13 mouse cellular contexts compared by ENCODE assay signal in the genomic region with DNA sequence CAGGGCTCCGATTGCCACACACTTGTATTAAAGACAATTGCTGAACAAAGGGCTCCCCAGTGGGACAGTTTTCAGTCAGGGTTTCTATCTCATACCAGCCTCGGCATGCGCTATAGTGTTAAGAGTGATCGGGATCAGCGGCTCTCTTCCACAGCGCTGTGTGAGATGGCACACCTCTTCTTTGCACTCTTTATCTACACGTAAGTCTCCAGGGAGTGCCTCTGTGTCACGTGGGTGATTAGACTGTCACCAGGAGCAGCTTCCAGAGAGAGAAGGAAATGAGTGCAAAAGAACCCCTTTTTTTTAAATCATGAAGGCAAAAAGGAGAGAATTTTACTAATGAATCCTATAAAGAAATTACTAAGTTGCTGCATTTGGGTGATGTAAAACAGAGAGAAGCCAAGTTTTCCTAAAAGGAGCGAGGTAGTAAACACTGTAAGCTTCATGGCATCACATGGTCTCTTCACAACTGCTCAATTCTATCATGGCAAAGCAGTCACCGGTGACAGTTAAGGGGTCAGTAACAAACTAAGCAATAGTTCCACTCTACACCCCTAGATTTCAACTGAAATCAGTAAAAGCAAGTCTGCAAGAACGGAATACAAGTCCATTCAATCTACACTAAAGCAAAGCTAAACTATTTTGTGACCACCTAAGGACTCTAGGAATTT. TPM values are rescaled to one million over a fixed set of nuclear protein-coding genes. Genes with fewer than 3 reads are reported as not detected.
DNase-seq lines count a peak whose midpoint lies in the region; ATAC-seq and TF ChIP-seq lines count a peak whose summit lies in the region.
"Had no signal": no experiment of that assay in that cellular context is flagged by ENCODE, and none has a peak within 500 bp of the region (broad histone marks: within the 10 kb centered on the region; RNA-seq: fewer than 3 reads in every experiment).

No protein-coding gene starts in this region.

- no peak for TF ChIP-seq CTCF in heart, adult 2 months (IDR thresholded peaks at IDR 0.05)

- H3K27me3 ChIP-seq in heart, adult 2 months (ENCODE audit: control insufficient read depth, insufficient read depth, low read length): no peaks in the 10 kb centered on the region
- no peaks in the 10 kb centered on the region for H3K27me3 ChIP-seq in midbrain, embryonic 10.5 days (ENCODE audit: low read depth, poor library complexity, severe bottlenecking)
- H3K27me3 ChIP-seq in midbrain, embryonic 16.5 days (ENCODE audit: control insufficient read depth, insufficient read depth, low read depth, low read length): no peaks in the 10 kb centered on the region
- H3K27me3 ChIP-seq in myocyte (ENCODE audit: control insufficient read depth, insufficient read depth, insufficient read length): no peaks in the 10 kb centered on the region
- H3K27me3 ChIP-seq: embryonic facial prominence, embryonic 13.5 days had no signal

- H3K27ac ChIP-seq in heart, adult 2 months: 0 out of 2 replicates have a peak overlapping the region, but pooled peaks have one; percentile 2
- 0 out of 2 replicates have a peak overlapping the region, but pooled peaks have one; percentile 38 for H3K27ac ChIP-seq in midbrain, embryonic 10.5 days (replicated peaks)
- H3K27ac ChIP-seq in midbrain, embryonic 16.5 days (ENCODE audit: low read length): no peak overlapping the region
- H3K27ac ChIP-seq: embryonic facial prominence, embryonic 13.5 days; hindbrain, postnatal 0 days; kidney, postnatal 0 days had no signal

- peaks cover 25% of the 10 kb centered on the region for H3K36me3 ChIP-seq in heart, adult 2 months (ENCODE audit: control insufficient read depth, insufficient read depth, low read length)
- H3K36me3 ChIP-seq in midbrain, embryonic 10.5 days: no peaks in the 10 kb centered on the region
- no peaks in the 10 kb centered on the region for H3K36me3 ChIP-seq in midbrain, embryonic 16.5 days (ENCODE audit: control insufficient read depth, insufficient read depth, low read length)
- H3K36me3 ChIP-seq in myocyte (ENCODE audit: control insufficient read depth, insufficient read depth): peaks cover 3% of the 10 kb centered on the region
- H3K36me3 ChIP-seq: embryonic facial prominence, embryonic 13.5 days had no signal

- peaks cover 8% of the 10 kb centered on the region for H3K4me1 ChIP-seq in heart, adult 2 months (ENCODE audit: control insufficient read depth, insufficient read depth, low read length)
- H3K4me1 ChIP-seq in midbrain, embryonic 10.5 days: peaks cover 9% of the 10 kb centered on the region; the same call in 1 of the 2 replicates
- no peaks in the 10 kb centered on the region for H3K4me1 ChIP-seq in midbrain, embryonic 16.5 days (ENCODE audit: control insufficient read depth, insufficient read depth, low read length)
- H3K4me1 ChIP-seq: embryonic facial prominence, embryonic 13.5 days had no signal

- no peak overlapping the region for H3K4me2 ChIP-seq in midbrain, embryonic 16.5 days (ENCODE audit: low read length)
- peak overlapping the region; percentile 37 for H3K4me2 ChIP-seq in myocyte (ENCODE audit: low read depth)
- H3K4me2 ChIP-seq: embryonic facial prominence, embryonic 13.5 days had no signal

- no peak overlapping the region for H3ac ChIP-seq in myocyte (ENCODE audit: control insufficient read depth, insufficient read length)

- H3K4me3 ChIP-seq in heart, adult 2 months: no peak overlapping the region
- H3K4me3 ChIP-seq in midbrain, embryonic 10.5 days: no peak overlapping the region
- no peak overlapping the region for H3K4me3 ChIP-seq in midbrain, embryonic 16.5 days (ENCODE audit: low read depth, low read length)
- no peak overlapping the region for H3K4me3 ChIP-seq in myocyte
- H3K4me3 ChIP-seq: embryonic facial prominence, embryonic 13.5 days had no signal

- 56% methylated on average over 11 of the region's 11 CpGs for WGBS in heart, adult 2 months
- WGBS in midbrain, embryonic 10.5 days: 81% methylated on average over 11 of the region's 11 CpGs
- WGBS in midbrain, embryonic 16.5 days: 62% methylated on average over 11 of the region's 11 CpGs

- intact Hi-C loops in heart, adult 2 months (cut with DNase I): no loop called here
- intact Hi-C loops in heart, postnatal 10 days (cut with DNase I): no loop called here

- H3K79me2 ChIP-seq in heart, adult 2 months (replicated peaks; ENCODE audit: control insufficient read depth, insufficient read depth, low read length): peaks cover 6% of the 10 kb centered on the region; the same call in 1 of the 2 replicates
- peaks cover 30% of the 10 kb centered on the region for H3K79me2 ChIP-seq in myocyte (ENCODE audit: control insufficient read depth, insufficient read depth)

- no peaks in the 10 kb centered on the region for H3K9me3 ChIP-seq in midbrain, embryonic 10.5 days (replicated peaks)
- no peaks in the 10 kb centered on the region for H3K9me3 ChIP-seq in midbrain, embryonic 16.5 days (replicated peaks; ENCODE audit: control insufficient read depth, low read length, poor library complexity, severe bottlenecking)
- H3K9me3 ChIP-seq: embryonic facial prominence, embryonic 13.5 days had no signal

- TF ChIP-seq EP300 in heart, adult 2 months (IDR thresholded peaks at IDR 0.05; ENCODE audit: insufficient read depth, low read depth, low read length): no peak

- H3K9ac ChIP-seq in heart, adult 2 months (ENCODE audit: low read depth, low read length): no peak overlapping the region
- no peak overlapping the region for H3K9ac ChIP-seq in midbrain, embryonic 16.5 days (ENCODE audit: low read depth, low read length)
- H3K9ac ChIP-seq: embryonic facial prominence, embryonic 13.5 days had no signal

- no peak for ATAC-seq in midbrain, embryonic 16.5 days
- ATAC-seq: hindbrain, postnatal 0 days had no signal

- TF ChIP-seq POLR2A in heart, adult 2 months (IDR thresholded peaks at IDR 0.05; ENCODE audit: insufficient read depth, low read depth, low read length): no peak
- no peak for TF ChIP-seq POLR2A in myocyte (IDR thresholded peaks at IDR 0.05; ENCODE audit: insufficient read length, low read depth)

- DNase-seq in heart, adult 2 months: no peak
- no peak for DNase-seq in heart, postnatal 10 days
- no peak for DNase-seq in midbrain, embryonic 10.5 days (ENCODE audit: low spot score)
- DNase-seq in liver: peak; percentile 73
- DNase-seq in spleen, adult 18-20 months: no peak
- DNase-seq in gastrocnemius, adult 8-10 months (ENCODE audit: low spot score in 2 of 2): no peak
- DNase-seq: B cell, adult 2 months; cerebellum, postnatal 14 days had no signal

TF ChIP-seq in myocyte, 11 proteins besides CTCF, POLR2A, EP300 and RAD21:
- 0 out of 2 replicates have a peak, but pooled peaks have one; percentile 25 for TF ChIP-seq CEBPB (IDR thresholded peaks at IDR 0.05; ENCODE audit: insufficient read depth, poor library complexity, severe bottlenecking)
- peak; percentile 29 for TF ChIP-seq USF1 (IDR thresholded peaks at IDR 0.05; ENCODE audit: low read depth)
- no peak for TF ChIP-seq E2F4 (IDR thresholded peaks at IDR 0.05; ENCODE audit: insufficient read depth)
TF ChIP-seq in myocyte: peak in this region for 2.

RNA-seq across cellular contexts. Expression of a gene that starts 40.0 kb away (rescaled TPM):
- total RNA-seq in heart, adult 2 months (2021): 10 to 100 TPM; 69.9 to 79.7 TPM
- polyA plus RNA-seq in heart, adult 2 months (2012; rRNA removed): 17.3 and 40.0 TPM in 2 replicates
- total RNA-seq in heart, postnatal 10 days (2021): 10 to 100 TPM; 62.1 to 63.5 TPM
- polyA plus RNA-seq in midbrain, embryonic 10.5 days (2016; fragmentation: Nextera tagmentation; extraction: Ambion mirVana): 26.5 and 28.3 TPM in 2 replicates
- polyA plus RNA-seq in midbrain, embryonic 16.5 days (2015; fragmentation: Nextera tagmentation; extraction: Ambion mirVana): 21.5 and 25.0 TPM in 2 replicates
- 14.6 TPM for polyA plus RNA-seq in myocyte (2012; fragmentation: generic; extraction: Trizol)
- 100 to 1,000 TPM; 119 to 137 (median 125) TPM for total RNA-seq in gastrocnemius, adult 8-10 months (2022)
